Mouse (Mus musculus): ENCODE measurements around the gene Gm35549.
"Not testable (repeated sequence)": the region's sequence is repeated elsewhere in the genome, so short reads cannot be mapped to it uniquely, and the experiment has no call there.

Gene Gm35549

DNA sequence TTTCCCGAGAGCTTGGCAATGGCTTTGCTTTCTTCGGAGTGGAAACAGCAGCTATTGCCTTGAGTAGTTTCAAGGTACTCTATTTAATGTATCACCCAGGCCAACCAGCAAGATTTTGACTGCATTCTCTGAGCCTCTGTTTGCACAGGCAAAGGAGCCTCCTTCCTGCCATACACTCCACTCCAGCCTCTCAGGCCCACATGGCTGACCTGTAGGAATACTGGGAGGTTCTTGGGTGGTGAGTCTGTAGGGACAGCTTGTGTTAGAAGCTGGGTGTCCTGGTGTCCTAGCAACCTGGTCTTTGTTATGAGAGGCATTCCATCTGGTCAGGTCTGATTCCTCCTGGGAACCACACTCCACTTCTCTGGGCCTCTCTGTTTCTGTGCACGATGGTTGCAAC lies at the start of gene Gm35549:
TSS of gene Gm35549 (minus strand) at position 276 of the 400 bp plus-strand sequence.
- DNase-seq = no peak

DNA sequence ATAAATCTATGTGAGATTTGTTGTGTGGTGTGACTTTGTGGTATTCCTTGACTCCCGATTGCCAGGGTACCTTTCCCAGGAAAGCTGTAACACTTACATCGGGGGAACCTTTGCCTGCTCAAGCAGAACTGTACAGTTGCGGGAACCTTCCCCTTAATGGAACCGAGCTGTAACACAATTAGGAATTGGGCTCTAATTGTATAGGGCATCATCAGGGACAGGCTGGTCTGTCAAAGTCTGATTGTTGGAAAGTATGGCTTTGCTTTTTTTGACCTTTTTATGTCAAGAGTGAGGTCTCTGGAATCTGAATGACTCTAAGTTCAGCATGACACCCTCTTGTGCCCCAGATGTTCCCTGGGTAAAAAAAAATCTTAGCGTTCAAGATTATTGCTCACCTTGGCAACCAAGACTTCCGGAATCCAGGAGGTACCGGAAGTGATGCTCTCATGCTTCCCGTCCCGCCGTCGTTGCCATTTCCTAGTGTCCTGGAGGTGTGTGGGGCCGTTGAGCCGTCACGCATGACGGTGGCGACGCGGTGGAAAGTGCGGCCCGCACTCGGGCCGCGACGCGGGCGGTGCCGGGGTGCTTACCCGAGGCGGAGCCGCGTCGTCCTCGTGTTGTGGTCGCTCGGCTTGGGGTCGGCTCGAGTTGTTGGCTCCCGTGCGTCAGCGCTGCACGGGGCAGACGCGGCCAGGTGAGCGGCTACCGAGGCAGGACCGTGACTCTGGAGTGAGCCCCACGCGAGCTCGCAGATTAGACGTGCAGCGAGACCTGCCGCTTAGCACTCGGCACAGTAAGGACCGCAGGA lies 42.7 kb upstream of the Gm35549 start:
- peak; percentile 75 to 76 for DNase-seq

DNA sequence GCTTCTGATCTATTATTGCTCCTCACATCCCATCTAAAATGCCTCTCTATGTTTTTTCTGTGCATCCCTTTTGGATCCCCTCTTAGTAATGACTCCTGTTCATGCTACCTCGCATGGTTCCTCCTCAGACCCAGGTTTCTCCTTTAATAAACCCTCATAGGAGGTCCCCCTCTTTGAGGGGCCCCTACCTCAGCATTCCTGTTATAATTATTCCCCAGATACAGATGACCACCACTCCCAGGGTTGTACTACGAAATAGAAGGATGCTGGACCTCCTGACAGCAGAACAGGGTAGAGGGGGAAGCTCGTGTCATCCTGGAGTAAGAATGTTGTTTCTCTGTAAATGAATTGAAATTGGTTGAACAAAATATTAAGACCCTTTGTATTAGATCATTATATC lies 41.5 kb upstream of the Gm35549 start, which contains the start of gene Zkscan7:
TSS of gene Zkscan7 (plus strand) at position 301 of the 400 bp plus-strand sequence.
- DNase-seq = no peak

DNA sequence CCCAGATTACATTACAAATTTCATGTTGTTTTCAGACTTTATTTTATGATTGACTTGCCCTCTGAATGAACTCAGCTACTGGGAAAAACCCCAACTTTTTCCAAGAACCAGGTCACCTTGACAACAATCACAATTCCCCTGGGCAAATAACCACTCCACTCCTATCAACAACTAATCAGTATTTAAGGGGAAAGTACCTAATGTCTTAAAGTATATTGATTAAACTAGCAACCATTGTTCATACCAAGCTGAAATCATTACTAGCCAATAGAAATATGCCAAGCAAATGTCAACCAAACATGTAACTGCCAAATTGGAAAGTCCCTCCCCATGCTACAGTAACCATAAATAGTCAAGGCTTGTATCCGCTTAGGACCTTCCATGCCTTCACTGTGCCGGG lies 31.3 kb upstream of the Gm35549 start:
- no peak for DNase-seq

DNA sequence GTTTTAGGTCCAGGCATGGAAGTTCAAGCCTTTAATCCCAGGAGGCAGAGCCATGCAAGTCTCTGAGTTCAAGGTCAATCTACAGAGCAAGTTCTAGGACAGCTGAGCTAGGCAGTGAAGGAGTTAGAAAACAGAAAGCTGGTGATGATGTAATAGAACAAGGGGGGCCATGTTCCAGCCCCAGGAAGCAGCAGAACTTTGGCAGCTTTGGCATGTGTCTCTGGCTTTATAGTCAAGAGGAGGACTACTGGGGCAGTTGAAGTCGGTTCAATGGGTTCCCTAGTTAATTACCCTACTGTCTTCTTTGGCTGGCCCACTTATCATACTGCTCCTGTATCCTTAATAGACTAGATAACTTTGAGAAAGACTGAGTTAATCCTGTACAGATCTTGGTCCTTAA lies 30.8 kb upstream of the Gm35549 start:
- DNase-seq = no peak

DNA sequence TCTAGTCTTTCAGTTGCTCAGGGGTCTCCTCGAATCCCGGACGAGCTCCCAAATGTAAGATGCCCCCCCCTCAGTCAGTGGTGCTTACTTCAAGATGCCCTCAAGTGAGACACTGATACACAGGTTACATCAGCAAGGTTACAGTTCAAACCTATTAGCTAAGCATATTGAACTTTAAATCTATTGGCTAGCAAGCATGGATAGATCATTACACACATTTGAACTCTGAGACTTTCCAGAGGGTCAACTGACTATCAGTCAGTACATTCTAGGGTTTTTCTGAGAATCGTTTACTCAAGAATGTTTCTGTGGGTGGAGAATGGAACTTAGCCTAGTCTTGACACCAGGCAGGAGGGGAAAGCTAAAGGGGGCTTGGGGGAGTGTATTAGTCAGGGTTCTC lies 28.8 kb upstream of the Gm35549 start:
- no peak for DNase-seq

DNA sequence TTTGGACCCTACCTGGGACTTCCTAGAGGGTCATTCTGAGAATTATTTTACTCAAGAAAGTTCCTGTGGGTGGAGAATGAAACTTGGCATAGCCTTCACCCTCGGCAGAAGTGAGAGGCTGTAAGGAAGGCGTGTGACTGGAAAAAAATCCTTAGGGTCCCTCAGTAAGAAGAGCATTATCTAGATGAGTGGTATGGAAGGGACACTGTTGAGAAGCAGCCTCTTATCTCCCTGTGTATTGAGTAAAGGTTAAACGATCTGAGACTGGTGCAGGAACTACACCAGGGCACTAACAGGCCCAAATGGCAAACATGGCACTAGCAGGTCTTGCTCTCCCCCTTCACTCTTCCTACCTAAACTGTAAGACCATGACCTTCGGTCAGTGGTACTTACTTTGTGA lies 22.4 kb upstream of the Gm35549 start:
- DNase-seq = no peak

DNA sequence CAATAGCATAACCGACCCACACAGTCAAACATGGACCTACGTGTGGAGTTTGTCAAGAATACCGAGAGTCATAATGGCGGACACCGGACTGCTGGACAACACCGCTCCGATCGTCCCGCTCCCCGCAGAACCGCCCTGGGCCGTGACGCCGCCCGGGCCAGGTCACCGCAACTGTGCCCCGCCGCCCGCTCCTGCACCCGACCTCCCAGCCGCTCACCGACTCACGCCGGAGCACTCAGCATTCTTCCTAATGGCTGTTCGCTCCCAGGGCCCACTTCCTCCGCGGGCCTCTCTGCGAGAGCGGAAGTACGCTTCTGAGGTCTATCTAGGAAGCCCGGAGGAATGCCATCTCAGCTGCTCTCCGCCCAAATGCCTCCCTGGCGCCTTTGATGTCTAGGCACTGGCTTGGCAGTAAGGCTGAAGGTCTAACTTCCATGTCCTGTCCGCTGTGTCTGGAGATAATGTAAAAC lies 21.9 kb upstream of the Gm35549 start, which contains the start of gene Zfp445:
TSS of gene Zfp445 (minus strand) at position 310 of the 470 bp plus-strand sequence.
- peak; percentile 82 to 83 for DNase-seq

DNA sequence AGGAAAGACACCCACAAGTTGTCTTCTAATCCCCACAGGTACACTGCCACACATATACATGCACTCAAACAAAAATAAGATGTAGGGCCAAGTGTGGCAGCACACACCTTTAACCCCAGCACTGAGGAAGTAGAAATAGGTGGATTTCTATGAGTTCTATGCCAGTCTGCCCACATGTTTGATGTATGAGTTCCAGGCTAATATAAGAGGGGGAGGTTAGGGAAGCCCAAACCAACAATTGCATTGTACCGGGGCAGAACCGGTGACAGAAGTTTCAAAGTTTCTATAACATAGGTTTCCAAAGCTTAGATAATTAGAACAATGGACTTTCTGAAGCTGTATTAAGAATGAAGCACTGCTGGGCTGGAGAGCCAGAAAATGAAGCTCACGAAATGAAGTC lies 21.0 kb upstream of the Gm35549 start:
- no peak for DNase-seq

DNA sequence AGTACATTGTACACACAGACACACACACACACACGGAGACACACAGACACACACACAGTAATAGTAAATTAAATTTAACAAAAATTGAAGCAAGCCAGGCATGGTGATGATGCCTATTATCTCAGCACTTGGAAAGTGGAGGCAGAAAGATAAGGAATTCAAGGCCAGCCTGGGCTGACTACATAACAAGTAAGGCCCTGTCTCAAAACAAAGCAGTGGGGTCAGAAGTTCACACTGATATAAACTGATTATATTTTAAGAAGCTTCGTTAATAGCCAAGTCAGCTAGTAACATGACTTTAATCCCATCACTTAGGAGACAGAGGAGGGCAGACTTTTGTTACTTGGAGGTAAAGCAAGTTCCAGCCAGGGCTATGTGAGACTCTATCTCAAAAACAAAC lies 19.9 kb upstream of the Gm35549 start:
- DNase-seq = no peak

DNA sequence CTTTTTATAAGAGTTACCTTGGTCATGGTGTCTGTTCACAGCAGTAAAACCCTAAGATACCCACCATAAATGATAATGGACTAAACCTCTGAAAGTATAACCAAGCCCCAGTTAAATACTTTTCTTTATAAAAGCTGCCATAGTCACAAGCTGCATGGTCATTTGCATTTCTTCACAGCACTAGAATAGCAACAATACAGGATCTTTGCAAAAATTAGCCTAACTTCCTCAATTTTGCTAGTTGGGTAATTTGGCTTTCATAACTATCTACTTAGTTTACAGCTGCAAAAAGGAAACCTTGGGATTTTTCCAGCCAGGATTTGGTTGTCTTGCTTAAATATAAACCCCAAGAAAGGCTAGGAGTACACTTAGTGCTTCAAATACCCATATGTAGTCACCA lies 16.9 kb upstream of the Gm35549 start:
- DNase-seq = no peak

DNA sequence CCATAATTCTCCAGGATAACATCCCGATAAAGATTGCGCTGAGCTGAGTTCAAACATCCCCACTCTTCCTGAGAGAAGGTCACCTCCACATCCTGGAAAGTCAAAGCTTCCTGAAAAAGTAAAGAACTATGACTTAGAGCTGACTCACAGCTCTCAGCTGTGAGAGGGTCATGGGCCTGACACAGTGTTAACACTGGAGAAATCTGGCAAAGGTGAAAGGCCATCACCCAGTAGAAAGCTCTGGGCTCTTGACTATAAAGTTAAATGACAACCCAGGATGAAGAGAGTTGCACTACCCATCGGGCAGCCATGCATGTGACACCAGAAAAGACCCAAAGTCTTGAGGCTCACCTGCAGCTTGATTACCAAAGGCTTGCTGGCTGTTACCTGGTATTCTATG lies 12.9 kb upstream of the Gm35549 start:
- DNase-seq = no peak

DNA sequence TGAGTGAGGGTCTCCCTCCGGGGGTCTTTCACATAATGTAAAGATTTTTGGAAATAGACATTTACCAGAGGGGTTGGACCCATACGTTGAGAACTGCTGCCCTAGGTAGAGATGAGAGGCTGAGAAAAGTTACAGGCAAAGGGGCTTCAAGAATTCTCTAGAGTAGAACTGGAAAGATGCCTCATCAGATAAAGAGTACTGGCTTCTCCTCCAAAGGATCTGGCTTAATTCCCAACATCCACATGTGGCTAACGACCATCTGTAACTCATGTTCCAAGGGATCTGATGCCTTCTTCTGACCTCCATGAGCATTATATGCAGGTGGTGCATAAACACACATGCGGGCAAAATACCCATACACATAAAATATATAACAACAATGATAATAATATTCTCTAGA lies 11.8 kb upstream of the Gm35549 start:
- no peak for DNase-seq

DNA sequence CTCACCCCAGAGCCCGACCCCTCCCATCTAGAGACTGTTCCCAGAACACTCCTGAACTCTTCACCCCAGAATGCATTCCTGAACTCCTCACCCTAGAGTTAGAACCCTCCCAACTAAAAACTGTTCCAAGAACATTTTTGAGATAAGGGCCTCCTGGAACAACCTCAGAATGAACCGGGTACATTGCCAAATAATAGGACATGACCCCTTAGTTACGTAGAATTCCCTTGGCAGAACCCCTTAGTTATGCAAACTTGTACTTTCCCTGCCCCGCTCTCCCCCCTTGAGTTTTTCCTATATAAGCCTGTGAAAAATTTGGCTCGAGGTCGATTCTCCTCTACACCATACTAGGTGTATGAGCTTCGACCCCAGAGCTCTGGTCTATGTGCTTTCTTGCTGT lies 11.3 kb upstream of the Gm35549 start:
- DNase-seq = not testable (repeated sequence)

DNA sequence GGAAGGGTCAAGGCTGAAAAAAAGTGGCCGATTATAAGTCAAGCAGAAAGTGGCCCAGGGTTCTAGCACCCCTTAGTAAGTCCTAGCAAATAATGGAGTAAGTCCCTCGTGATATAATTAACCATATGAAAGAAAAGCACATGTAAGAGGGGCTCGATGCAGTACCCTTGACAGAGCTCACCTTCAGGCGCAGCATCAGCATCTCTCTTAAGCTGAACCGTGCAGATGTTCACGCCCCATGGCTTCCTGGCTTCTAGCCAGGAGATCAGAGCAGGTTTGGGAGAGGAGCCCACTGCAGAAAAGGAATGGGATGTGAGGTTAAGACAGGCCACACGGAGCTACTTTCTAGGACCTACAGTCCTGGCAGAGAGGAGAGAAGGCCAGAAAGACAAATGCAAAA lies 10.7 kb upstream of the Gm35549 start:
- DNase-seq = no peak

DNA sequence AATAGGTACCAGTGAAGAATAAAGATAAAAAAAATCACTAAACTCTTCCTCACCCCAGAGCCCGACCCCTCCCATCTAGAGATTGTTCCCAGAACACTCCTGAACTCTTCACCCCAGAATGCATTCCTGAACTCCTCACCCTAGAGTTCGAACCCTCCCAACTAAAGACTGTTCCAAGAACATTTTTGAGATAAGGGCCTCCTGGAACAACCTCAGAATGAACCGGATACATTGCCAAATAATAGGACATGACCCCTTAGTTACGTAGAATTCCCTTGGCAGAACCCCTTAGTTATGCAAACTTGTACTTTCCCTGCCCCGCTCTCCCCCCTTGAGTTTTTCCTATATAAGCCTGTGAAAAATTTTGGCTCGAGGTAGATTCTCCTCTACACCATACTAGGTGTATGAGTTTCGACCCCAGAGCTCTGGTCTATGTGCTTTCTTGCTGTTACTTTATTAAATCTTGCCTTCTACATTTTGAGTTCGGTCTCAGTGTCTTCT lies 4.0 kb upstream of the Gm35549 start:
- not testable (repeated sequence) for DNase-seq

DNA sequence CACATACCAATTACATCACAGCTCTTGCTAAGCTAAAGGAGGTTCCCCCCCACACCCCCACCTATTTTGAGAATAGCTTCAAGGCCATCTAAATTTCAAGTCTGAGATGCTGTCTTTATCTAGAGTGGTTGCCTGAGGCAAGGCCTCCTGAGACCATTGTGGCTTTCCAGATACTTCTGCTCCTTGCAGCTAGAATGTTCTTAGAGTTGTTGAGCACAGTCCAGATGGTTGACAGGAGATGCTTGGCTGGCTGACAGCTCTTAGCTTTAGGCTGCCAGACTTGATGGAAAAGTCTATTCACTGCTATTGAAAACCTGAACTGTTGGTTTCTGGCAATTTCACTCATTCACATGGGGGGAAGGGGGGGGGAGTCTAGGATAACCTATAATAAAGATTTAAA lies 2.3 kb upstream of the Gm35549 start:
- peak; percentile 47 to 64 for DNase-seq

DNA sequence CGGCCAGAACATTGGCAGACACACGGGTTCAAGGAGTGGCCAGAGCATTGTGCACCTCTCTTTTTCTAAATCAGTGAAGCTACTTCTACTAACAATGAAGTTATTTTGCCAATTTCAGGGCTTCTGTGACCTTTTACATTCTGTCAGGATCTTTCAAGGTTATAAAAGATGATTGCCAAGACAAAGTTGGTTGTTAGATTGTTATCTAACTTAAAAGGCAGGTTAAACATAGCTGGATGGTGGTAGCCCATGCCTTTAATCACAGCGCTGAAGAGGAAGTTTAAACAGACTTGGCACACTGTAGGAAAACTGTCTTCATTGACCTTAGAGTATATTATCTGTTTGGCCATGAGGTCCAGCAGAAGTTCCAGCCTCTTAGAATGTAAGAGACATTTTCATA lies 1.8 kb upstream of the Gm35549 start:
- no peak for DNase-seq

DNA sequence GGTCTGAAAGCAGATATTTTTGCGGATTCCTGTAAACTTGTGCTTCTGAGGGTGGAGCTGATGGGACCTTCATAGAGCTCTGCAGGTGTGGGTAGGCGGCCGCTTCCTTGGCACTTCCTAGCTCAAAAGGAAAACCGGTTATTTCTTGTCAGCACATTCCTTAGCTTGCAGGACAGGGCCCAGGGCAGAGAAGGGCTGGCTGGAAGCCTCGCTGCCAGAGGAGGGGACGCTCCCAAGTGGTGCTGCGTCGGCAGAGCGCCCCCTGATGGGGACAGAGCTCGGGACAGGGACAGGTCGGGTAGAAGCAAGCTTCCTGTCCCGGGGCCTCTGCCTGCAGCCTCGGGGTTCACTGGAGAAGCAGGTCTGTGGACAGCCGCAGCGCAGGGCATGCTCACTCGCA lies 6.2 kb downstream of the Gm35549 start:
- DNase-seq = peak; percentile 18 to 41

DNA sequence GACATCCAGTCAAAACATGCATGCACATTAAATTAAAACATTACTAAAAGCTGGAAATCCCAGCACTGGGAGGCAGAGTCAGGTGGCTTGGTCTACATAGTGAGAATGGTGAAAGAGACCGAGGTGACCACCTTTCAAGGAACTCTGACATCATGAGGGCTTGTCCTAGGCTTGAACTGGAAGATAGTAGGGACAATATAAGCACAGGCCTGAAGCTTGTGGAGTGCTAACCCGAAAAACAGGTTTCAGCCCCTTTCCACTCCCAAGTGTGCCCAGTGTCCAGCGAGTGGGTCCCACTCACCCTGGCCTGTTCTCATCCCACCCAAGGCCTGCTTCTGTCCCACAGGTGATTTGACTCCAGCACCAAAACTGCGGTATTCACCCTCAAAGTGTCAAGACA lies 6.6 kb downstream of the Gm35549 start:
- DNase-seq = no peak

DNA sequence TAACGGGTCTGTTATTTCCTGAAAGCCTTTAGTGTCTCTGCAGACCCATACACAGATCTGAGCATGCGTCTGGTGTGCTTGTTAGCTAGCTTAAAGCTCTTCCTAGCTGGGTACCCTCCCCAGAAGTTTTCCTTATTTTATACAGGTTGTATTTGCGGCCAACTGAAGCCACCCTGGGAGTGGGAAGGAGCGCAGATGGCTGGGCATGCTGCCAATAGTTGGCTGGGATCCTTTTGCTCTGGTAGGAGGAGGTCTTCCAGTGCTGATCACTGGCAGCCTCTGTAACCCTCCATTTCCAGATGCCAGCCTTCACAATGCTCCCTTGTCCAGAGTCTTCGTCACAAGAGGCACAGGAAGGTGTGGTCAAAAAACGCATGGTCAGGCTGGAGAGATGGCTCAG lies 7.0 kb downstream of the Gm35549 start:
- DNase-seq = peak; percentile 80 to 84

DNA sequence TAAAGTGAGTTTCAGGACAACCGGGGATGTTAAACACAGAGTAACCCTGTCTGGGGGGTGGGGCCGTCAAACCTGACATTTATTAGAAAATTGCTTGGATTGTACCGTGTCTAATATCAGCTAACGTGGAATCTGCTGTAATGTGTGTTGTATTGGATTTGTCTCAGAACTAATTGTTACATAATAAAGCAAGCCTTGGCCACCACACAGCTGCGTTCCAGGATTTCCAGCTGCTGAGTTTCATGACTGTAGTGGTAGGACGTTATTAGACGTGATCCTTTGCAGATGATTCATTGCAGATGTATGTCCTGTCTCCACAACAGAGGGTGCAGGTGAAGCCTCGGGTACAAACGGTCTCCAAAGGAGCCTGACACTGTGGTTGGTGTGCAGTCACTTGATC lies 7.7 kb downstream of the Gm35549 start:
- DNase-seq = no peak

DNA sequence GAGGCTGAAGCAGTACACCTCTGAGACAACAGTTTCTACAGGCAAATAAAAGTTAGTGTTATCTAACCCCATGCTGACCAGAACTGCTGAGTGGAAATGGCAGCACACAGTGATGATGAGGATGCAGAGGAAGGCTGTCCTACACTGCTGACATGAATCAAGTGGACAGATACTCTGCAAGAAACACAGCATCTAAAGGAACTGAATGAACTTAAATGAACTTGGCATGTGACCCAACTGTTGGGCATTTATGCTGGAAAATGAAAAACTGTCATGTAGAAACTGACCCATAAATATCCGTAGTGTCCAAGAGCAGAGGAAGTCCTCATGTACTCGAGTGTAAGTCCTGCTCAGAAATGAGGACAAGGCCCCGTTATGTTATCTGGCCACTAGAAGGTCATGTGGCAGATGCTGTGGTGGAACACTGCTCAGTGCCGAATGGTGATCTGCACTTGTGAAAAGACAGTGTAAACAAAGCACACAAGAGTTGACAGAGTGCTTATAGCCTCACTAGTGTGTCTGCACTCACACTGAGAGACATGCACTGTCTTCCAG lies 13.9 kb downstream of the Gm35549 start:
- DNase-seq = no peak

DNA sequence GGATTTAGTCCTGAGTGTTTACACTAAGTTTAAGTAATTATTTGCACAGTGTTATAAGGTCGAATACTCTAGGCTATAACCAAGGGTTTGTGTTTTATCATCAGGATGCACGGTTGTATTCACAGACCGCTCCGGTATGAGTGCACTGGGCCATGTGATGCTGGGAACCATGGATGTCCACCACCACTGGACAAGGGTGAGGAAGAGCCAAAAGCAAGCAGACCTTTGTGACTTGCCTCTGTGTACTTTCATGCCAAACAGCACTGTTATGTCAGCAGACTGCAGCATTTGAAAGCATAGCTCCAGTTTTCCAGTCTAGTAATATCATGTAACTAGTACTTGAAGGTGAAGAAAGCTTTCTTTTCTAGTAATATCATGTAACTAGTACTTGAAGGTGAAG lies 17.1 kb downstream of the Gm35549 start:
- no peak for DNase-seq

All from cerebellum, postnatal 14 days (tissue).